Mouse (Mus musculus) hindbrain, embryonic 16.5 days (tissue): ENCODE results near the gene Cpt1a. TPM values are rescaled to one million over a fixed set of nuclear protein-coding genes. Genes with fewer than 3 reads are reported as not detected.

Experiments used
- ATAC-seq: fragments of 200-750 bp; cut with Nextera tagmentation; 2 replicates; pipeline ENCODE4 v1.8.0; 2017; ENCODE audit warnings: moderate TSS enrichment, moderate library complexity
- H3K27ac ChIP-seq: fragments of 300-500 bp; sonication (generic); 2 replicates; pipeline ENCODE4 v1.5.1; 2014; ENCODE audit warnings: low read depth, mild to moderate bottlenecking, control low read depth, low read length, moderate library complexity
- H3K27me3 ChIP-seq: fragments of 300-500 bp; sonication (generic); replicated peaks from 2 replicates; pipeline ENCODE4 v1.6.1; 2014; ENCODE audit warnings: low read length; ENCODE audit not compliant: control insufficient read depth, insufficient read depth
- H3K36me3 ChIP-seq: fragments of 300-500 bp; sonication (generic); 2 replicates; pipeline ENCODE4 v1.6.1; 2014; ENCODE audit warnings: mild to moderate bottlenecking, low read length, moderate library complexity, mixed read lengths; ENCODE audit not compliant: control insufficient read depth, insufficient read depth
- H3K4me1 ChIP-seq: fragments of 300-500 bp; sonication (generic); 2 replicates; pipeline ENCODE4 v1.6.1; 2014; ENCODE audit warnings: low read depth, low read length; ENCODE audit not compliant: control insufficient read depth, insufficient read depth
- H3K4me2 ChIP-seq: fragments of 300-500 bp; sonication (generic); 2 replicates; pipeline ENCODE4 v1.6.1; 2014; ENCODE audit warnings: mild to moderate bottlenecking, low read length, control low read depth, moderate library complexity
- H3K4me3 ChIP-seq: fragments of 300-500 bp; sonication (generic); 2 replicates; pipeline ENCODE4 v1.5.1; 2014; ENCODE audit warnings: mild to moderate bottlenecking, low read length, control low read depth, moderate library complexity
- H3K9ac ChIP-seq: fragments of 300-500 bp; sonication (generic); 2 replicates; pipeline ENCODE4 v1.6.1; 2014; ENCODE audit warnings: low read depth, mild to moderate bottlenecking, control low read depth, low read length, moderate library complexity
- H3K9me3 ChIP-seq: fragments of 300-500 bp; sonication (generic); 2 replicates; pipeline ENCODE4 v1.6.1; 2014; ENCODE audit warnings: mild to moderate bottlenecking, low read length, moderate library complexity; ENCODE audit not compliant: control insufficient read depth
- WGBS: fragments of 180-500 bp; shearing (Covaris S2); extraction: QIAGEN DNeasy Blood & Tissue Kit; methylation state at CpG from one replicate; pipeline ENCODE4 v1.1.7; 2014; 5-methylcytosine and 5-hydroxymethylcytosine counted together
- microRNA-seq: library from miRNA; unstranded; fragments of <30 nt; microRNA quantifications from one replicate; pipeline ENCODE4, GENCODE M21; 2017
- polyA plus RNA-seq: library from polyadenylated mRNA; unstranded; fragments of >200 nt; fragmentation: Nextera tagmentation; extraction: Ambion mirVana; gene quantifications from 2 replicates; pipeline ENCODE4 v1.2.1, GENCODE M21; 2015

Cpt1a gene
- polyA plus RNA-seq, 1 experiment from 2014 or later: 17.6 TPM

- Histone ChIP-seq H3K4me2 (no peak overlapping the region), H3K4me3 (no peak overlapping the region), H3K27me3 (no peaks in the 10 kb centered on the region), H3K36me3 (no peaks in the 10 kb centered on the region), H3K4me1 (peaks cover under 1% of the 10 kb centered on the region; the same call in 1 of the 2 replicates), H3K9ac (no peak overlapping the region), H3K9me3 (no peaks in the 10 kb centered on the region), H3K27ac (no peak overlapping the region)
- 90% methylated on average over 2 of the region's 2 CpGs for WGBS
- ATAC-seq: no peak
Measured at GRCm38 (mm10) chr19:3424214-3424613, 102.1 kb downstream of the Cpt1a start.

GRCm38 (mm10) chr19:3428057-3428830, 106.1 kb downstream of the Cpt1a start:
- H3K27me3 ChIP-seq: no peaks in the 10 kb centered on the region
- no peak overlapping the region for H3K4me3 ChIP-seq
- peaks cover 2% of the 10 kb centered on the region; the same call in 1 of the 2 replicates for H3K4me1 ChIP-seq
- H3K27ac ChIP-seq: no peak overlapping the region
- H3K36me3 ChIP-seq: no peaks in the 10 kb centered on the region
- H3K9ac ChIP-seq: no peak overlapping the region
- 67% methylated on average over 15 of the region's 15 CpGs for whole genome bisulfite sequencing
- no peak for ATAC-seq
- H3K9me3 ChIP-seq: no peaks in the 10 kb centered on the region
- no peak overlapping the region for H3K4me2 ChIP-seq

- H3K36me3 ChIP-seq: no peaks in the 10 kb centered on the region
- H3K27ac ChIP-seq: peak overlapping the region; percentile 45
- 39% methylated on average over 7 of the region's 7 CpGs for WGBS
- H3K27me3 ChIP-seq: no peaks in the 10 kb centered on the region
- H3K4me3 ChIP-seq: no peak overlapping the region
- ATAC-seq: peak; percentile 42; the same call in 1 of the 2 replicates
- no peaks in the 10 kb centered on the region for H3K9me3 ChIP-seq
- no peak overlapping the region for H3K4me2 ChIP-seq
- peaks cover 2% of the 10 kb centered on the region; the same call in 1 of the 2 replicates for H3K4me1 ChIP-seq
- no peak overlapping the region for H3K9ac ChIP-seq
Measured at GRCm38 (mm10) chr19:3429156-3429816, 107.2 kb downstream of the Cpt1a start.

GRCm38 (mm10) chr19:3431066-3431465, 108.9 kb downstream of the Cpt1a start:
- Histone ChIP-seq H3K4me3 (no peak overlapping the region), H3K4me2 (no peak overlapping the region), H3K36me3 (no peaks in the 10 kb centered on the region), H3K9ac (no peak overlapping the region), H3K27me3 (no peaks in the 10 kb centered on the region), H3K9me3 (no peaks in the 10 kb centered on the region), H3K4me1 (peaks cover 2% of the 10 kb centered on the region; the same call in 1 of the 2 replicates), H3K27ac (no peak overlapping the region)
- 69% methylated on average over 7 of the region's 7 CpGs for WGBS
- ATAC-seq: no peak

DNA sequence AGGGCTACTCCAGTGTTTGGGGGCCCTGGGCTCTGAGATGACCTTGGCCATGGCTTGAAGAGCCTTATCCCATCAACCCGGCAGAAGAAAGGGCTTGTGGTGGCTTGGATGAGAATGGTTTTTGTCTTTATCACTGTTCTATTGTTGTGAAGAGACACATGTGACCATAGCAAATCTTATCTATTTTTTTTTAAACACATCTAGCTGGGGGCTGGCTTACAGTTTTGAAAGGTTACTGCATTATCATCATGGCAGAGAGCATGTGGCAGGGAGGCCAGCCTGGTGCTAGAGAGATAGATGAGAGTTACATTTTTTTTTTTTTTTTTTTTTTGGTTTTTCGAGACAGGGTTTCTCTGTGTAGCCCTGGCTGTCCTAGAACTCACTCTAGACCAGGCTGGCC, 109.8 kb downstream of the Cpt1a start:
- Histone ChIP-seq H3K36me3 (no peaks in the 10 kb centered on the region), H3K4me2 (no peak overlapping the region)

DNA sequence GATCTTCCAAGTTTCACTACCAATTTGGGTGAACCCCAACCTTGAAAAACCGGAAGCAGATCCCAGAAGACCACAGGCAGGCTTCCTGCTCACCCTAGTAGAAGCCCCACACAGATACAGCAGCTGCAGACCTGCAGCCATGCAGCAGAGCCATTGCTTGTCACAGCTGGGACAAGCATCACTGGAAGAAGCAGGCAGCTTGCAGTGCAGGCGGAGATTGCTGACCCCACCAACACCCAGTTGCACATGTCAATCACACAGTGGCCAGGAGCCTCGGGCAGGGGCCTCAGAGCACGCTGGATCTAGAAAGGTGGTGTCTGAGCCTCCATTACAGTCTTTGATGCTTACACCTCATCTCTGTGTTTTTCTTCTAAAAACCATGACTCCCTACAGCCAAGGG, 112.0 kb downstream of the Cpt1a start:
- H3K27me3 ChIP-seq: no peaks in the 10 kb centered on the region
- H3K27ac ChIP-seq: no peak overlapping the region
- H3K9ac ChIP-seq: no peak overlapping the region
- H3K4me3 ChIP-seq: no peak overlapping the region
- no peak for ATAC-seq
- H3K36me3 ChIP-seq: no peaks in the 10 kb centered on the region
- H3K4me1 ChIP-seq: peaks cover 2% of the 10 kb centered on the region; the same call in 1 of the 2 replicates
- H3K9me3 ChIP-seq: no peaks in the 10 kb centered on the region
- no peak overlapping the region for H3K4me2 ChIP-seq
- WGBS: 47% methylated on average over 4 of the region's 4 CpGs

More for the DNA sequence above, 109.8 kb downstream of the Cpt1a start:
- peaks cover 2% of the 10 kb centered on the region; the same call in 1 of the 2 replicates for H3K4me1 ChIP-seq
- no peak overlapping the region for H3K4me3 ChIP-seq
- H3K27ac ChIP-seq: no peak overlapping the region
- no peaks in the 10 kb centered on the region for H3K27me3 ChIP-seq
- no peak overlapping the region for H3K9ac ChIP-seq
- H3K9me3 ChIP-seq: no peaks in the 10 kb centered on the region
- 84% methylated on average over 2 of the region's 2 CpGs for WGBS
- no peak for ATAC-seq

DNA sequence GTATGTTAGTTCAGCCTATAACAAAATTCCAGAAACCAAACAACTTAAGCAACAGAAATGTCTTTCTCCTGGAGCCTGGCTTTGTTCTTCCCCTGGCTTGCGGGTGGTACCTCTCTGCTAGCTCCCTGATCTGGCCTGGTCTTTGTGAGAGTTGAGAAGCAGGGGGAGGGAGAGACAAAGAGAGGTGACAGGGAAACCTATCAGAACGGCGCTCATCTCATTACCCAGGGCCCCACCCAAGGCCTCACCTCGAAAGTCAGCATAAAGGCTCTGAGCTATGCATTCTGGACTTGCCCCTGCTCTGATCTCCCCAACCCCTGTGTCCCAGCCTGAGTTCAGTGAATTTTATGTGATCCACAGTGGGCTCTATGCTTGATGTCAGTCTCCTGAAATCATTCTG, 112.5 kb downstream of the Cpt1a start:
- Histone ChIP-seq H3K4me1 (no peaks in the 10 kb centered on the region), H3K36me3 (no peaks in the 10 kb centered on the region), H3K27ac (no peak overlapping the region), H3K4me3 (no peak overlapping the region), H3K4me2 (no peak overlapping the region), H3K27me3 (no peaks in the 10 kb centered on the region), H3K9me3 (no peaks in the 10 kb centered on the region), H3K9ac (no peak overlapping the region)
- 59% methylated on average over 4 of the region's 4 CpGs for WGBS
- no peak for ATAC-seq

Small RNAs within 50 kb of the gene (microRNA-seq; reads per million reads assigned to microRNA genes)
- 1.0 reads per million for gene Mir6984

Other genes with a start within 250 kb of the Cpt1a start
- gene Mrpl21, start 39.4 kb upstream of the Cpt1a start, polyA plus RNA-seq: 96.4 and 97.4 TPM in 2 replicates
- gene Ighmbp2, start 39.3 kb upstream of the Cpt1a start, polyA plus RNA-seq: 10.0 and 11.5 TPM in 2 replicates
- gene Tesmin, start 66.5 kb downstream of the Cpt1a start, polyA plus RNA-seq: 0.36 and 0.44 TPM in 2 replicates
- gene Gal, start 92.2 kb downstream of the Cpt1a start, polyA plus RNA-seq: 24.3 and 25.3 TPM in 2 replicates